Mouse (Mus musculus) thymus, postnatal 0 days (tissue): ENCODE measurements around the gene Nwd2. TPM values are rescaled to one million over a fixed set of nuclear protein-coding genes. Genes with fewer than 3 reads are reported as not detected.

Experiments
- DNase-seq: peaks from one replicate; pipeline ENCODE4 v3.0.0-alpha.2; 2015; ENCODE audit warnings: low spot score
- polyA plus RNA-seq: library from polyadenylated mRNA; unstranded; fragments of >200 nt; fragmentation: Nextera tagmentation; extraction: Ambion mirVana; gene quantifications from 2 replicates; pipeline ENCODE4 v1.2.1, GENCODE M21; 2015

Nwd2 gene
- polyA plus RNA-seq, 1 experiment from 2014 or later: not detected

GRCm38 (mm10) chr5:63827415-63828053 lies 178.6 kb downstream of the Nwd2 start:
- no peak for DNase-seq

GRCm38 (mm10) chr5:63828380-63829185 lies 179.7 kb downstream of the Nwd2 start:
- no peak for DNase-seq

DNA sequence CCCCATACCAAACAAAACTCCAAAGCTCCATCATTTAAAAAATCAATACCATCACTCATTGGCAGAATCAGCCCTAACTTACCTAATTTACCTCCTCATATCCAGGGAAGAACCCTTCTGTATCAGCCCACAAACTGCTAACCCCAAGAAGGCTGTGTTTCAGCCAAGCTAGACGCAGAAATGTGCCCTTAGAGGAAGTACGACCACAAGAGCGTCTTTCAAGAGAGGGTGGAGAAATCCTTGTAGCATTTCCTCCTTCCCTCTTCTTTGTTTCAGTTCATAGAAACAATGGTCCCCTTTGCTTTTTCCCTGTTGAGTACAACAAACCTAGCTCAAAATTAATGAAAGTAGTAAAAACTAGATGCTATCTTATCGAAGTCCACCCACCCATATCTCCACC lies 182.2 kb downstream of the Nwd2 start:
- no peak for DNase-seq

DNA sequence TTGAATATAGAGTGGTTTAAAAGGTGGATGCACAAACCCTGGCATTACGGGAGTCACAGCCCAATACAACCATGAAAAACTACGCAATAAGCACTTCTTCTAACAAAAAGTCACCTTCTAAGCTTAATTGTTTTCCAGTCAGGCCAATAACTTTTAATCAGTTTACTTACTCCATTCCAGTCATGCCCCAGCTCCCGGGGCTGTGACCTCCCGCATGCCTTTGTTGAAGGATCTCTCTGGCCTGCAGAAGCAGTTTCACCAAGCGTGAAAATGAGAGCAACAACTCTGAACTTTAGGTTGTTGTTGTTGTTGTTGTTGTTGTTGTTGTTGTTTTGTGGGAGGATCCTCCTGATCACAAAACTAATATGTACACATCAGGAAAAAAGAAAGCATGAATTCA lies 185.1 kb downstream of the Nwd2 start:
- DNase-seq: no peak

GRCm38 (mm10) chr5:63834435-63834834 lies 185.5 kb downstream of the Nwd2 start:
- no peak for DNase-seq

GRCm38 (mm10) chr5:63837115-63837514 lies 188.2 kb downstream of the Nwd2 start:
- DNase-seq: no peak

DNA sequence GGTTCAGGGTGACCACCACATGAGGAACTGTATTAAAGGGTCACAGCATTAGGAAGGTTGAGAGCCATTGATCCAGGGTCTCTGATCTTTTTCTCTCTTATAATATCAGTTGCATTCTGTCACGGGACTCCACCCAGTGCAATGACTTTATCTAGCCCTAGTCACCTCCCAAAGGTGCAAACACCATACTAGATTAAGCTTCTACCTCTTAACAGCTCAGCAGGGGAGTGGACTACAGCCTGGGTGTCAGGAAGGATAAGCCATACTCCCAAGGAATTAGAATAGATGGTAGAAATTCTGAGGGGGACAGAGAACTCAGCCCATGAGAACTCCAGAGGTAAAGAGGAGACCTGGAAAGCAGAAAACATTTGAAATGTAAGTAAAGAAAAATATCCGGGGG lies 188.9 kb downstream of the Nwd2 start:
- no peak for DNase-seq

GRCm38 (mm10) chr5:63839801-63840416 lies 191.0 kb downstream of the Nwd2 start:
- no peak for DNase-seq

- DNase-seq: no peak
Measured at GRCm38 (mm10) chr5:63847080-63847479, 198.2 kb downstream of the Nwd2 start.

DNA sequence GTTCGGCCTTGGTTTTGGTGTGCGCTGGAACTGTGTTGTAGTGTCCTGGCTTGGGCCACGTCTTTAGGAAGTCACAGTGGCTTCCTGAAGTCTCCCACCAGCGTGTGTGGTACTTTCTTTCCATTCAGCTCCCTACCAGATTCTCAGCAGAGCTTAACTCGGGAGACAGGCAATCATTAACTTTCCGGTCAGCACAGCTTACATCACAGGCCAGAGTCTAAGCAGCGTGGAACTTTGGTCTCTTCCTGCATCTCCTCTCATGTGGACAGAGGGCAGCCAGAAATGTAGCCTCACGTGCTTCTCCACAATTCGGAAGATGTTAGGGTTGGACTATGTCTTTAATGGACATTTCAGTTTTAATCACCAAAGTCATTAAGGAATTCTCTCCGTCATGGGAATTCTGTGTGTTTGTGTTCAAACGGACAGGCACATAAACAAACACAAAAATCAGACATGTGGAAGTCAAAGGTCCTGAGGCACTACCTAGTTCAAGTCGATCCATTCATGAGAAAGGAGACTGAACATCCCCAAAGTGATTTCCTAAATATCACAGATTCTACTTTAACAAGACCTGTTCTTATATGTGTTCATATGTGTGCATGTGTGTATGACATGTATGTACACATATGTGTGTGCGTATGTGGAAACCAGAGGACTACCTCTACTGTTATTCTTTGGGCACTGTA lies 198.8 kb downstream of the Nwd2 start:
- no peak for DNase-seq

- DNase-seq: no peak
Measured at GRCm38 (mm10) chr5:63858901-63859300, 210.0 kb downstream of the Nwd2 start.

Other genes with a start within 250 kb of the Nwd2 start
- 0.47 and 0.69 TPM in 2 replicates for gene 0610040J01Rik, start 163.3 kb downstream of the Nwd2 start, polyA plus RNA-seq